Mouse (Mus musculus) cerebellum, adult 11-12 months (tissue): ENCODE data around the gene Upk3b.

Experiments
- DNase-seq: peaks from one replicate; pipeline ENCODE4 v3.0.0; 2022

The Upk3b gene

GRCm38 (mm10) chr5:136077001-136077550 lies 38.8 kb downstream of the Upk3b start:
- DNase-seq, result no peak

GRCm38 (mm10) chr5:136078136-136078535 lies 39.8 kb downstream of the Upk3b start:
- DNase-seq, result no peak

GRCm38 (mm10) chr5:136082345-136082744 lies 44.0 kb downstream of the Upk3b start:
- no peak for DNase-seq

- peak; percentile 94 for DNase-seq
These were observed 45.4 kb downstream of the Upk3b start, which contains the start of gene Rasa4 for GRCm38 (mm10) chr5:136083669-136084107. Rasa4 (plus strand) TSS chr5:136083916.

GRCm38 (mm10) chr5:136084144-136084881 lies 46.0 kb downstream of the Upk3b start:
- DNase-seq, result no peak

GRCm38 (mm10) chr5:136084891-136085651 lies 46.8 kb downstream of the Upk3b start:
- DNase-seq, result peak; percentile 82

GRCm38 (mm10) chr5:136086290-136086689 lies 48.0 kb downstream of the Upk3b start:
- DNase-seq, result no peak

- DNase-seq, result no peak
These were observed 50.7 kb downstream of the Upk3b start for GRCm38 (mm10) chr5:136088821-136089575.

- no peak for DNase-seq
These were observed 53.6 kb downstream of the Upk3b start for GRCm38 (mm10) chr5:136091927-136092326.

GRCm38 (mm10) chr5:136094249-136095010 lies 56.1 kb downstream of the Upk3b start:
- no peak for DNase-seq

GRCm38 (mm10) chr5:136095089-136095488 lies 56.8 kb downstream of the Upk3b start:
- DNase-seq, result no peak
